Mouse (Mus musculus) limb, embryonic 15.5 days (tissue): ENCODE measurements at regions not wholly inside any gene's neighbourhood (a gene's known extent, or its start where the extent isn't known, plus 50 kb on each side); places are given as distances from the start of the nearest gene placed in this dataset.

Experiments used
- ATAC-seq: fragments of 200-750 bp; cut with Nextera tagmentation; 2 replicates; pipeline ENCODE4 v1.8.0; 2017; ENCODE audit warnings: low read depth, moderate TSS enrichment; ENCODE audit not compliant: insufficient number of reproducible peaks, low FRiP score, low TSS enrichment
- H3K27ac ChIP-seq: fragments of 300-500 bp; sonication (generic); 2 replicates; pipeline ENCODE4 v1.5.1; 2015; ENCODE audit warnings: moderate library complexity, mild to moderate bottlenecking, inconsistent platforms
- H3K27me3 ChIP-seq: fragments of 300-500 bp; sonication (generic); 2 replicates; pipeline ENCODE4 v1.6.1; 2015; ENCODE audit warnings: inconsistent platforms
- H3K36me3 ChIP-seq: fragments of 300-500 bp; sonication (generic); 2 replicates; pipeline ENCODE4 v1.6.1; 2015; ENCODE audit warnings: inconsistent platforms
- H3K4me1 ChIP-seq: fragments of 300-500 bp; sonication (generic); 2 replicates; pipeline ENCODE4 v1.6.1; 2015; ENCODE audit warnings: inconsistent platforms
- H3K4me2 ChIP-seq: fragments of 300-500 bp; sonication (generic); 2 replicates; pipeline ENCODE4 v1.6.1; 2015; ENCODE audit warnings: mild to moderate bottlenecking, inconsistent platforms
- H3K4me3 ChIP-seq: fragments of 300-500 bp; sonication (generic); 2 replicates; pipeline ENCODE4 v1.5.1; 2015; ENCODE audit warnings: mild to moderate bottlenecking, inconsistent platforms
- H3K9ac ChIP-seq: fragments of 300-500 bp; sonication (generic); 2 replicates; pipeline ENCODE4 v1.6.1; 2015; ENCODE audit warnings: inconsistent platforms
- H3K9me3 ChIP-seq: fragments of 300-500 bp; sonication (generic); 2 replicates; pipeline ENCODE4 v1.6.1; 2016; ENCODE audit warnings: inconsistent platforms
- WGBS: fragments of 180-500 bp; shearing (Covaris S2); methylation state at CpG from one replicate; pipeline ENCODE4 v1.1.7; 2015; 5-methylcytosine and 5-hydroxymethylcytosine counted together

DNA sequence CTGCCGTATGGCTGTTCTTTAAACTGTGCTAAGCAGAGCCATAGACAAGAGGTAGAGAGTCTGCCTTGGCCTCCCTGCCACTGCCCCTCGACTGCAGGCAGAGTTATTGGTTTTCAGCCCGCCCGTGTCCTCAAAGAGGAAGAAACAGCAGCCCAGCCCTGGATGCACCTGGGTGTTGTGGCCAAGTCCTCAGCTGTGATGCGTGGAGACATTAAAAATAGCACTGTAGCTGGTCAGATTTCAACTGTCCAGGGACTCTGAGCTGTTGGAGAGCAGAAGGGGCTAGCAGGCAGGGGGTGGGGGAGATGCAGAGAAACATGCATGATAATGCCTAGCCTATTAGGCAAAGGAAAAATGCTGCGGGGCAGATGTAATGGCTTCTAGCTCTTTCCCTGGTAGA, 327.1 kb upstream of the Clint1 start:
- Histone ChIP-seq H3K27me3 (0 out of 2 replicates have a peak, but pooled peaks cover 5% of the 10 kb centered on the region), H3K4me3 (no peak overlapping the region), H3K4me2 (no peak overlapping the region), H3K9me3 (no peaks in the 10 kb centered on the region), H3K36me3 (no peaks in the 10 kb centered on the region), H3K27ac (no peak overlapping the region), H3K9ac (no peak overlapping the region), H3K4me1 (peaks cover 6% of the 10 kb centered on the region; the same call in 1 of the 2 replicates)
- ATAC-seq, result no peak
- WGBS, result 38% methylated on average over 6 of the region's 6 CpGs

DNA sequence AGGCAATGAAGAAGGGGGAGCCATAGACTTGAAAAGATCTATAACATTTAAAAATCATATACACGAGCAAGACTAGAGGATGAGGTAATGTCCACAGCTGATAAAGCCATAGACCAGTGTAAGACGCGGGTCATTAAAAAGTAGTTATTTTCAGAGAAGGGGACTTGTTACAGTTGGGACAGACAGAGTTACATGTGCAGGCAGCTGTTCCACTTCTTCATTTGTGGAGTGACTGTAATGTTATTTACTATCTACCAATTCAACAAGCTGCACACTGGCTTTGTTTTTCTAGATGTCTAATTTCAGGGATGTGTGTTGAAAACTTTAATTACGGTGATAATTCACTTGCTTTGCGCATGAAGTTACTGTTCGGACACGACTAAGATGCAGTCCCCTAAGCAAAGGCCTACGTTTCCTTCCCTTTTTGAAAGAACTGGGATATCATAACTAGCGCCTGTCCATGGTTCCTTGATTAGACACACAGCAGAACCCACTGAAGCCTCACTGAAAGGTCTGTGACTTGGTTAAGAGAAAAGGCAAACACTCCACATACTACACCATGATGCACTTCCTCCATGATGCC, 320.7 kb upstream of the Clint1 start:
- peaks cover 5% of the 10 kb centered on the region; the same call in 1 of the 2 replicates for H3K4me1 ChIP-seq
- no peak overlapping the region for H3K4me3 ChIP-seq
- no peaks in the 10 kb centered on the region for H3K36me3 ChIP-seq
- H3K27ac ChIP-seq, result no peak overlapping the region
- H3K9me3 ChIP-seq, result no peaks in the 10 kb centered on the region
- H3K9ac ChIP-seq, result no peak overlapping the region
- 85% methylated on average over 9 of the region's 9 CpGs for WGBS
- H3K4me2 ChIP-seq, result no peak overlapping the region
- H3K27me3 ChIP-seq, result no peaks in the 10 kb centered on the region
- no peak for ATAC-seq

- ATAC-seq, result no peak
- Histone ChIP-seq H3K4me3 (no peak overlapping the region), H3K27me3 (no peaks in the 10 kb centered on the region), H3K36me3 (no peaks in the 10 kb centered on the region), H3K9me3 (no peaks in the 10 kb centered on the region), H3K27ac (no peak overlapping the region), H3K4me2 (no peak overlapping the region), H3K9ac (no peak overlapping the region), H3K4me1 (peaks cover 11% of the 10 kb centered on the region; the same call in 1 of the 2 replicates)
- 49% methylated on average over 7 of the region's 7 CpGs for WGBS
Measured at GRCm38 (mm10) chr11:45533402-45534056, 318.3 kb upstream of the Clint1 start.

DNA sequence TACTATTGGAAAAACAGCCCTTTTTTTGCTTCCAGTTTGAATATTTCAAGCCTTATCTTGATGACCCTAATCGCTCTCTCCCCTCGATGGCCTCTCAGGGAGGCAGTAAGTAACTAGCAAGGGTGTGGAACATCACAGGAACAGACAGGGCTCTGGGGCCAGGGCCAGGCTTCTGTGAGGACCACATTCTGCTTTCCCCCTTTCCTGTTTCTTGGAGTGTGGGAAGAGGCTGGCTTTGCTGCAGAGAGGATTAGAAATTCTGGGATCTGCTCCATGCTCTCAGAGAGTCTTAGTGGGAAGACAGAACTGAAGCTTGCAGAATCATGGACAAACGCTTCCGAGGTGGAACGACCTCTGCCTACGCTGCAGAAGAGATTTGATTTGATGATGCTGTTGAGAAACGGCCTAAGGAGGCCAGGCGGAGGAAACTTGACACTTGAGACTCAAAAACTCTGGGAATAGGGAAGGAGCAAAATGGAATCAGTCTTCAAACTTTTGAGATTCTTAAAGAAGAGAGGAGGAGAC, 316.3 kb upstream of the Clint1 start:
- H3K36me3 ChIP-seq, result no peaks in the 10 kb centered on the region
- peaks cover 18% of the 10 kb centered on the region; the same call in 1 of the 2 replicates for H3K4me1 ChIP-seq
- no peaks in the 10 kb centered on the region for H3K9me3 ChIP-seq
- no peaks in the 10 kb centered on the region for H3K27me3 ChIP-seq
- no peak overlapping the region for H3K4me2 ChIP-seq
- no peak overlapping the region for H3K4me3 ChIP-seq
- ATAC-seq, result no peak
- 33% methylated on average over 8 of the region's 8 CpGs for WGBS
- H3K27ac ChIP-seq, result peak overlapping the region; percentile 67
- no peak overlapping the region for H3K9ac ChIP-seq

- H3K27me3 ChIP-seq, result no peaks in the 10 kb centered on the region
- H3K4me2 ChIP-seq, result no peak overlapping the region
- peaks cover 18% of the 10 kb centered on the region; the same call in 1 of the 2 replicates for H3K4me1 ChIP-seq
- no peak overlapping the region for H3K9ac ChIP-seq
- no peak overlapping the region for H3K27ac ChIP-seq
- no peak overlapping the region for H3K4me3 ChIP-seq
- 69% methylated on average over 7 of the region's 7 CpGs for WGBS
- H3K36me3 ChIP-seq, result no peaks in the 10 kb centered on the region
- no peaks in the 10 kb centered on the region for H3K9me3 ChIP-seq
- ATAC-seq, result no peak
Measured at GRCm38 (mm10) chr11:45538011-45538410, 313.8 kb upstream of the Clint1 start.

- ATAC-seq, result no peak
- H3K4me1 ChIP-seq, result peaks cover 18% of the 10 kb centered on the region; the same call in 1 of the 2 replicates
- no peaks in the 10 kb centered on the region for H3K27me3 ChIP-seq
- no peaks in the 10 kb centered on the region for H3K36me3 ChIP-seq
- H3K27ac ChIP-seq, result no peak overlapping the region
- no peaks in the 10 kb centered on the region for H3K9me3 ChIP-seq
- no peak overlapping the region for H3K9ac ChIP-seq
- no peak overlapping the region for H3K4me2 ChIP-seq
- WGBS, result 20% methylated on average over 4 of the region's 4 CpGs
- no peak overlapping the region for H3K4me3 ChIP-seq
Measured at GRCm38 (mm10) chr11:45539459-45539858, 312.4 kb upstream of the Clint1 start.

GRCm38 (mm10) chr11:45544531-45544930, 307.3 kb upstream of the Clint1 start:
- WGBS, result 87% methylated on average over 3 of the region's 3 CpGs
- no peak overlapping the region for H3K4me2 ChIP-seq
- no peak overlapping the region for H3K4me3 ChIP-seq
- H3K9me3 ChIP-seq, result no peaks in the 10 kb centered on the region
- no peaks in the 10 kb centered on the region for H3K36me3 ChIP-seq
- no peak overlapping the region for H3K27ac ChIP-seq
- no peak for ATAC-seq
- no peaks in the 10 kb centered on the region for H3K4me1 ChIP-seq
- no peak overlapping the region for H3K9ac ChIP-seq
- no peaks in the 10 kb centered on the region for H3K27me3 ChIP-seq

DNA sequence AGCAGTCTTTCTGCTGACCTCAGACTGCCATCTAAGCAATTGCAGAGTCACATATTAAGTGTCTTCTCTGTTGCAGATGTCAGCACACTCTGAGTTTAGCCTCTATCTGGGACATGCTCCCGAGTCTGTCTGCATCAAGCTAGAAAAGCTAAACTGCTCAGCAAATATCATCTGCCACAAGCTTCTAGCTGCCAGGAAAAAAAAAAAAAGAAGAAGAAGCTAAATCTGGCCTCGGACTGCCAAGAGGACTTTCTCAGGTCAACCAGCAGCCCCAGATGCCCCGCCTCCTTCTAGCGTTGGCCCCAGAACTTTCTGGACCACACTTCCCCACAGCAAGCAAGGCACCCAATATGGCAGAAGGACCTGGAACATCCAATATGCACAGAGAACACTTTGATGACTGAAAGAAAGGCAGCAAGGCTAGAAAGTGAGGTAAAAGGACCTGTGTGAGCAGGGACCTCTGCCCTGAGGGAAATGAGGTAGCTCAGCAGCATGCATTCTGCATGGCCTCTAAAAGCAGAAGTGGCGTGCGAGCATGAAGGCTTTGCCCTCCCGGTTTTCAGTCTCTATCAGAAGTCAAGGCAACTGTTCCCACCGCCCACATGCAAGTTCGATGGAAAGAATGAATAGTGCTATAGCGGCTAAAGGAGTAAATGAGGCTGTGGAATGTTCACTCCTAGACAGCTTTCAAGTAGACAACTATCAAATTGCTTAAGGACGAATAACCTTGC, 305.8 kb upstream of the Clint1 start:
- Histone ChIP-seq H3K27me3 (no peaks in the 10 kb centered on the region), H3K4me3 (no peak overlapping the region), H3K4me2 (no peak overlapping the region), H3K9me3 (no peaks in the 10 kb centered on the region), H3K27ac (no peak overlapping the region), H3K4me1 (peaks cover 9% of the 10 kb centered on the region), H3K9ac (no peak overlapping the region), H3K36me3 (no peaks in the 10 kb centered on the region)
- WGBS, result 71% methylated on average over 11 of the region's 11 CpGs
- no peak for ATAC-seq

DNA sequence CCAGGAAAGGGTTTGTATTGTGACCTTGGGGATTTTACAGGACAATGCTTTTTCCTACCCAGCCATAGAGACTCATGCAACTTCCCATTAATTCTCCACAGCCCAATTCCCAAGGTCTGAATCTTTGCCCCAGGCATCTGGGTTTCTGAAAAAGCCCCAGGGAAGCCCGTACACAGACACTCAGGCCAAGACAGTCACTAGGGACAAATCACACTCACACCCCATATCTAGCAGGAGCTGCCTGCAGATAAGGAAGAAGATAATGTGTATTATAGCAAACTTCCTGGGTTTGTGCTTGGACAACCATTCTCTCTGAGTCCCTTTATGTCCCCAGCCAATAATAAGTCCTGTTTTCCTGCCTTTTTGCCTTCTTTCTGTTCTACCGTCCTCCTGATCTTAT, 305.0 kb upstream of the Clint1 start:
- Histone ChIP-seq H3K9ac (no peak overlapping the region), H3K27ac (no peak overlapping the region), H3K9me3 (no peaks in the 10 kb centered on the region), H3K4me2 (no peak overlapping the region), H3K36me3 (no peaks in the 10 kb centered on the region), H3K27me3 (no peaks in the 10 kb centered on the region), H3K4me1 (peaks cover 11% of the 10 kb centered on the region), H3K4me3 (no peak overlapping the region)
- 79% methylated on average over 2 of the region's 2 CpGs for WGBS
- ATAC-seq, result no peak

GRCm38 (mm10) chr11:45550376-45550775, 301.5 kb upstream of the Clint1 start:
- Histone ChIP-seq H3K4me2 (peak overlapping the region; percentile 25), H3K4me1 (peaks cover 11% of the 10 kb centered on the region), H3K9me3 (no peaks in the 10 kb centered on the region)

DNA sequence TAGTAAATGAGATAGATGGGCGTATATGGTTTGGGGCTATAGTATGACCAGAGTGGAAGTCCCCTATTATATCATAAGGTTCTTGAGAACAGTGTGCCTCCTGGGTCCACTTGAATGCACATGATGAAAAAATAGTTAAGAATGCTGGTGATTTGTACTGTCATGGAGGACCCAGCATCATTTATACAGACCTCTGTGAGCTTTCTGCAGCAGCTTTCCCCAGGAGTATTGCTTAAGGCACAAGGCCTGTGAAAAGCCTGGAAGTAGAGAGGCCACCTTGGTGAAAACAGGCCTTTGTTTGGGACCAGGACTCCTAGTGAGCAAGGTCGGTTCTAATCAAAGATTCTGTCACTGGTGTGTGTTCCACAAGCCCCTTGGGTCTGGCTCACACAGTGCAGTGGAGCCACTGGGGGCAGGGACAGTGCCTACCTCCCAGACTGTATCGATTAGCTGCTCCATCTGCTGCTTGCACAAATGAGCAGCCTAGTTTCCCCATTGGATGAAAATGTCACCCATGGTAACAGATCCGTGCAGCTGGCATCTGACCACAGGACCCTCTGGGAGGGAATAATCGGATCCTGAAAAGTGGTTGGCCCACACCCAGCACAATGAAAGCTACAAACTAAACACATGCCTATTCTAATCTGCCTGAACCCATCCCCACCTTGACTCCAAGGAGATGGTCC, 274.2 kb upstream of the Clint1 start:
- ATAC-seq, result no peak
- Histone ChIP-seq H3K36me3 (no peaks in the 10 kb centered on the region), H3K4me2 (no peak overlapping the region), H3K27me3 (no peaks in the 10 kb centered on the region), H3K9ac (no peak overlapping the region), H3K9me3 (no peaks in the 10 kb centered on the region), H3K4me3 (no peak overlapping the region), H3K27ac (no peak overlapping the region), H3K4me1 (no peaks in the 10 kb centered on the region)
- 34% methylated on average over 5 of the region's 5 CpGs for WGBS

More at GRCm38 (mm10) chr11:45550376-45550775, 301.5 kb upstream of the Clint1 start:
- no peak overlapping the region for H3K27ac ChIP-seq
- WGBS, result 10% methylated on average over 7 of the region's 7 CpGs
- no peaks in the 10 kb centered on the region for H3K36me3 ChIP-seq
- H3K4me3 ChIP-seq, result no peak overlapping the region
- no peak for ATAC-seq
- H3K27me3 ChIP-seq, result no peaks in the 10 kb centered on the region
- H3K9ac ChIP-seq, result no peak overlapping the region
